Mouse (Mus musculus): ENCODE data around the gene 1600012H06Rik. TPM values are rescaled to one million over a fixed set of nuclear protein-coding genes. Genes with fewer than 3 reads are reported as not detected.
"Not testable (repeated sequence)": the region's sequence is repeated elsewhere in the genome, so short reads cannot be mapped to it uniquely, and the experiment has no call there.

1600012H06Rik gene
- total RNA-seq, 2 experiments from 2014 or later: 13.2 to 15.8 TPM

DNA sequence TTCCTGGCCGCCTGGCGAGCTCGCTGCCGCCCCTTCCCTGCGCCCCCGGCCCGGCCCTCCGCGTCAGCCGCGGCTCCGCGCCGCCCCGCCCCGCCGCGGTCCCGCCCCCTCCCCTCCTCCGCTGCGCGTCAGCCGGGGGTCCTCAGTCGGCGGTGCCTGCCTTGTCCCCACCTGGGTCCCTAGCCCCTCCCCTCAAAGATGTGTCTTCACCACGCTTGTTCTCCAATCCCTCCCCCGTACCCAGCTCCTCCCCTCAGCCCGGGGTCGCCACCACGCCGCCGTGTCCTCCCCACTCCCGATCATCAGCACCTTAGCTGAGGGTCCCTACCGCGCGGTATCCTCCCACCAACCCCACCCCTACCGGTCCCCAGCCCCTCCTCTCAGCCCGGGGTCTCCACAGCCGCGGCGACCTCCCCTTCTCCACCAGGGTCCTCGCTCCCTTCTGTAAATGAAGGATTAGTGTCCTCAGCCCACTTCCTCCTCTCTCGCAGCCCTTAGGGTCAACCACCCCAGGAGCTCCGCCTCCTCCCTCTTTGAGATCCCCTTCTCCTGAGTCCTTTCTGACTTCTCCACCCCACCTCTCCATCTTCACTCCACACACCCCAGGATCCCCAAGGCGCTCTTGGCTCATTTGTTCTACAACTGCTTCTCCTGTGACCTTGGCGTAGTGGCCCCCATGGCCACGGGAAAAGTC, 50.3 kb downstream of the 1600012H06Rik start:
- intact Hi-C loops (cut with DNase I; ENCODE audit: low total_unique reads); DNase-seq: not testable (repeated sequence)

GRCm38 (mm10) chr17:14994140-14994539, 51.2 kb downstream of the 1600012H06Rik start:
- DNase-seq; intact Hi-C loops (cut with DNase I; ENCODE audit: low total_unique reads): not testable (repeated sequence)

GRCm38 (mm10) chr17:15000047-15000446, 57.1 kb downstream of the 1600012H06Rik start:
- intact Hi-C loops (cut with DNase I; ENCODE audit: low total_unique reads); DNase-seq: not testable (repeated sequence)

- DNase-seq; intact Hi-C loops (cut with DNase I; ENCODE audit: low total_unique reads): not testable (repeated sequence)
Measured at GRCm38 (mm10) chr17:15009088-15009487, 66.1 kb downstream of the 1600012H06Rik start.

Other genes starting within 250 kb of the 1600012H06Rik start
- 10 to 100 TPM; 33.7 to 41.8 TPM for gene Thbs2, start 248.9 kb upstream of the 1600012H06Rik start, total RNA-seq (2021)
- 1 to 10 TPM; 1.6 to 3.1 TPM for gene Wdr27, start within 50 bp of the 1600012H06Rik start, total RNA-seq (2021)
- 10 to 100 TPM; 45.8 to 54.1 TPM for gene Phf10, start 18.1 kb downstream of the 1600012H06Rik start, total RNA-seq (2021)
- 1 to 10 TPM; 1.6 to 2.3 TPM for gene 9030025P20Rik, start 35.3 kb downstream of the 1600012H06Rik start, total RNA-seq (2021)
- gene Gm3417, start 35.6 kb downstream of the 1600012H06Rik start, total RNA-seq (2021): not detected
- 1 to 10 TPM in 1 of 2 experiments, under 1 TPM in 1; 0.58 to 2.0 TPM for gene Gm3435, start 67.0 kb downstream of the 1600012H06Rik start, total RNA-seq (2021)
- gene Ermard, start 98.0 kb downstream of the 1600012H06Rik start, total RNA-seq (2021): 10 to 100 TPM; 19.0 to 25.1 TPM
- gene Tcte3, start 98.3 kb downstream of the 1600012H06Rik start, total RNA-seq (2021): under 1 TPM in 1 of 2 experiments, not detected in 1; 0.51 TPM
- under 1 TPM; 0.93 to 0.96 TPM for gene Gm3448, start 98.4 kb downstream of the 1600012H06Rik start, total RNA-seq (2021)